Mouse (Mus musculus) lung, embryonic 14.5 days (tissue): ENCODE results near the gene Aff1. TPM values are rescaled to one million over a fixed set of nuclear protein-coding genes. Genes with fewer than 3 reads are reported as not detected.

ENCODE experiments used
- ATAC-seq: fragments of 200-750 bp; cut with Nextera tagmentation; 2 replicates; pipeline ENCODE4 v1.8.0; 2017; ENCODE audit warnings: mild to moderate bottlenecking, moderate TSS enrichment, moderate library complexity; ENCODE audit not compliant: insufficient read depth
- DNase-seq: peaks from one replicate; pipeline ENCODE4 v3.0.0-alpha.2; 2015
- H3K27ac ChIP-seq: fragments of 300-500 bp; sonication (generic); 2 replicates; pipeline ENCODE4 v1.5.1; 2014; ENCODE audit warnings: low read depth, mild to moderate bottlenecking, moderate library complexity
- H3K27me3 ChIP-seq: fragments of 300-500 bp; sonication (generic); 2 replicates; pipeline ENCODE4 v1.6.1; 2014; ENCODE audit warnings: low read length, control low read depth; ENCODE audit not compliant: insufficient read depth
- H3K36me3 ChIP-seq: fragments of 300-500 bp; sonication (generic); 2 replicates; pipeline ENCODE4 v1.6.1; 2014; ENCODE audit warnings: control low read depth; ENCODE audit not compliant: insufficient read depth
- H3K4me1 ChIP-seq: fragments of 300-500 bp; sonication (generic); 2 replicates; pipeline ENCODE4 v1.6.1; 2014; ENCODE audit warnings: antibody characterized with exemption, control low read depth; ENCODE audit not compliant: insufficient read depth
- H3K4me2 ChIP-seq: fragments of 300-500 bp; sonication (generic); 2 replicates; pipeline ENCODE4 v1.6.1; 2014; ENCODE audit warnings: mild to moderate bottlenecking
- H3K4me3 ChIP-seq: fragments of 300-500 bp; sonication (generic); 2 replicates; pipeline ENCODE4 v1.5.1; 2014; ENCODE audit warnings: low read depth, low read length
- H3K9ac ChIP-seq: fragments of 300-500 bp; sonication (generic); 2 replicates; pipeline ENCODE4 v1.6.1; 2014
- H3K9me3 ChIP-seq: fragments of 300-500 bp; sonication (generic); 2 replicates; pipeline ENCODE4 v1.6.1; 2016; ENCODE audit warnings: low read depth, low read length, control low read depth
- CTCF ChIP-seq: IDR thresholded peaks from 2 replicates; pipeline ENCODE4 v1.5.1; 2016; ENCODE audit warnings: antibody characterized with exemption, low read depth
- WGBS: fragments of 180-500 bp; shearing (Covaris S2); extraction: QIAGEN DNeasy Blood & Tissue Kit; methylation state at CpG from one replicate; pipeline ENCODE4 v1.1.7; 2014; 5-methylcytosine and 5-hydroxymethylcytosine counted together
- polyA plus RNA-seq: library from polyadenylated mRNA; unstranded; fragments of >200 nt; fragmentation: Nextera tagmentation; extraction: Ambion mirVana; gene quantifications from 2 replicates; pipeline ENCODE4 v1.2.1, GENCODE M21; 2014

Aff1 gene
- polyA plus RNA-seq, 1 experiment from 2014 or later: 7.1 TPM

DNA sequence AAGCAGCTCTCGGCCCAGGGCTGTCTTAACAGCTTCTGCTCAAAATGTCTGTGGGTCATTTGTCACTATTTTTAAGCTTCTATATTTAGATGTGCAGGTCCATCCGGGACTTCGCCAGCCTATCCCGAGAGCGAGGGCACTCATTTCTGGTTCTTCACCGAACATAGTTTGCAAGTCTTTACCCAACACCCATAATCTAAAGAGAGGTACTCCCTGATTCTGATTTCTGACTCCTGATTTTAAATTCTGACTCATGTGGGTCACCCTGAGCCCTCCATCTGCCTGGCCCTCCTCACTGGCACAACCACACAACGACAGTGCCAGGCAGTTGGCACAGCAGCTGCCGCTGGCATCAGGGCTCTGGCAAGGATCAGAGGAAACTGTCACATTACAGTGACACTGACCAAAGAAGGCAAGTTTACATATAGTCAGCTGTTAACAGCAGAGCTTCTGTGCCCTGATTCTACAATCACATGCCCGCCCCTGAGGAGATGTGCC lies 97.5 kb downstream of the Aff1 start:
- Histone ChIP-seq H3K4me3 (no peak overlapping the region), H3K36me3 (peaks cover 4% of the 10 kb centered on the region; the same call in 1 of the 2 replicates), H3K27me3 (no peaks in the 10 kb centered on the region), H3K9ac (no peak overlapping the region), H3K27ac (peak overlapping the region; percentile 38; the same call in 1 of the 2 replicates), H3K4me1 (no peaks in the 10 kb centered on the region; the same call in 1 of the 2 replicates), H3K9me3 (no peaks in the 10 kb centered on the region), H3K4me2 (no peak overlapping the region)
- WGBS: 81% methylated on average over 9 of the region's 9 CpGs
- no peak for TF ChIP-seq CTCF
- ATAC-seq (no peak), DNase-seq (no peak)

DNA sequence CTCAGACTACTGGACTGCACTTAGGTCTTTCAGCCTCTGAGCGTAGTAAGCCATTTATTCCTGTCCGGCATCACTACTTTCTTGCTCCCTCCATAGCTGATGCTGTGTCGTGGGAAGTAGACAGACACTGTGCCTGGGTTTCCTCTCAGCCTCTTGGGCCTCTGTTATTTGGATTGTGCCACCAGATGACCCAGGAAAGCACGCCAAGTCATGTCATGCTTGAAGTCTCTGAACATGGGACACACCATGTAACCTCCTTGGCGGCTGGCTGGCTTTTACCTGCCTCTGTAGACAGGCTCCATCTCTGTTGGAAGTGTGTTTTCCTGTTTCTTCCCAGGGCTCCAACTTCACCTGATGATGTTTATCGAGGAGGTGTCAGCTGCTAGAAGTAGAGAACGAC lies 99.6 kb downstream of the Aff1 start:
- no peak overlapping the region for H3K4me3 ChIP-seq
- no peak overlapping the region for H3K4me2 ChIP-seq
- no peaks in the 10 kb centered on the region for H3K36me3 ChIP-seq
- no peaks in the 10 kb centered on the region for H3K27me3 ChIP-seq
- no peaks in the 10 kb centered on the region; the same call in 1 of the 2 replicates for H3K4me1 ChIP-seq
- no peak for DNase-seq
- WGBS: 68% methylated on average over 7 of the region's 7 CpGs
- H3K27ac ChIP-seq: no peak overlapping the region
- H3K9ac ChIP-seq: no peak overlapping the region
- TF ChIP-seq CTCF: no peak
- no peaks in the 10 kb centered on the region for H3K9me3 ChIP-seq
- ATAC-seq: no peak

- WGBS: 90% methylated on average over 5 of the region's 5 CpGs
- Histone ChIP-seq H3K4me3 (no peak overlapping the region), H3K27ac (no peak overlapping the region), H3K27me3 (no peaks in the 10 kb centered on the region), H3K36me3 (no peaks in the 10 kb centered on the region), H3K9me3 (no peaks in the 10 kb centered on the region), H3K4me1 (no peaks in the 10 kb centered on the region), H3K4me2 (no peak overlapping the region), H3K9ac (no peak overlapping the region)
- no peak for TF ChIP-seq CTCF
- ATAC-seq: no peak
- DNase-seq: no peak
These were observed 102.9 kb downstream of the Aff1 start for GRCm38 (mm10) chr5:103795121-103795520.

DNA sequence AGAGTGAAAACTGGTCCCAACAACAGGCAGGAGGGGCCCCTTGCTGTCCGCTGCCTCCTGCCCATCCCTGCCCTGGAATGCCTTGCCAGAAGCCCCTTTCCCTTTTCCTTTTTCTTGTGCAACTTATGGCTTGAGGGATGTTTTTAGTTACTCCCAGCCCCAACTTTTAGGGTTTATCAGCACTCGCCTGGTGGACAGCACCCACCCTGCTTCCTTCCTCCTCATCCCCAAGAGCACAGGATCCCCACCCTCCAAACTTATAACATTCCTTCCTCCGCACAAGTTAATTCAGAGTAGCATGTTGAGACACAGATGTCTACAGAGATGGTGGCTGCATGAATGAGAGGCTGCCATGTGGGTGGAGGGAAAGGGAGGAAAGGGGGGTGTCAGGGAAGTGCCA lies 103.9 kb downstream of the Aff1 start:
- 63% methylated on average over 3 of the region's 3 CpGs for WGBS
- no peak overlapping the region for H3K9ac ChIP-seq
- no peaks in the 10 kb centered on the region for H3K36me3 ChIP-seq
- H3K9me3 ChIP-seq: no peaks in the 10 kb centered on the region
- no peaks in the 10 kb centered on the region for H3K27me3 ChIP-seq
- DNase-seq (peak; percentile 46), ATAC-seq (no peak)
- H3K4me3 ChIP-seq: no peak overlapping the region
- H3K4me2 ChIP-seq: no peak overlapping the region
- TF ChIP-seq CTCF: no peak
- H3K27ac ChIP-seq: no peak overlapping the region
- no peaks in the 10 kb centered on the region for H3K4me1 ChIP-seq

- Histone ChIP-seq H3K9ac (no peak overlapping the region), H3K4me1 (no peaks in the 10 kb centered on the region), H3K27me3 (no peaks in the 10 kb centered on the region), H3K27ac (no peak overlapping the region), H3K4me3 (no peak overlapping the region), H3K36me3 (no peaks in the 10 kb centered on the region), H3K4me2 (no peak overlapping the region), H3K9me3 (no peaks in the 10 kb centered on the region)
- DNase-seq (no peak), ATAC-seq (no peak)
- 74% methylated on average over 10 of the region's 10 CpGs for WGBS
- no peak for TF ChIP-seq CTCF
These were observed 105.6 kb downstream of the Aff1 start for GRCm38 (mm10) chr5:103797774-103798173.

DNA sequence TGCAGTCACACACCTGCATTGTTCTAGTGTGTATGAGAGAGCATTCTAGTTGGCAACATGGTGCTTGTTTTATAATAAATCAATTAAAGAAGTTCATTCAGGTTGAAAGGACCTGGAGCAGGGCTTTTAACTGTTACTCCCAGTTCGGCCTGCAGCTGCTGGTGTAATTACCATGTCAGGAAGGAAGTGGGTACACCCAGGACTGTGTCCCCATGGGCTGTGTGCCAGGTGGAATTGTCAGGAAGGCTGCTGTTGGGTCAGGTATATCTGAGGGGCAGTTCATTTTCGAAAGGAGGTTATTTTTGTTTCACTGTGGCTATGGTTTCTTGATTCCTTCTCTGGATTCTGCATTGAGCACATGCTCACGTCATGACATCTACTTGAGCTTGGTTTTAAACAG lies 107.3 kb downstream of the Aff1 start:
- 76% methylated on average over 3 of the region's 3 CpGs for WGBS
- Histone ChIP-seq H3K4me1 (no peaks in the 10 kb centered on the region), H3K27me3 (no peaks in the 10 kb centered on the region), H3K4me2 (no peak overlapping the region), H3K36me3 (no peaks in the 10 kb centered on the region), H3K27ac (no peak overlapping the region; the same call in 1 of the 2 replicates), H3K9ac (no peak overlapping the region), H3K4me3 (no peak overlapping the region), H3K9me3 (no peaks in the 10 kb centered on the region)
- TF ChIP-seq CTCF: no peak
- DNase-seq (no peak), ATAC-seq (no peak)

GRCm38 (mm10) chr5:103800009-103800408 lies 107.8 kb downstream of the Aff1 start:
- DNase-seq: no peak
- Histone ChIP-seq H3K27me3 (no peaks in the 10 kb centered on the region), H3K4me2 (no peak overlapping the region), H3K4me3 (no peak overlapping the region), H3K9me3 (no peaks in the 10 kb centered on the region), H3K9ac (no peak overlapping the region), H3K4me1 (no peaks in the 10 kb centered on the region), H3K27ac (no peak overlapping the region), H3K36me3 (no peaks in the 10 kb centered on the region)
- no peak for ATAC-seq
- WGBS: 53% methylated on average over 5 of the region's 5 CpGs
- no peak for TF ChIP-seq CTCF

GRCm38 (mm10) chr5:103803386-103803785 lies 111.2 kb downstream of the Aff1 start:
- Histone ChIP-seq H3K9me3 (no peaks in the 10 kb centered on the region), H3K27me3 (no peaks in the 10 kb centered on the region), H3K4me2 (no peak overlapping the region), H3K36me3 (no peaks in the 10 kb centered on the region), H3K9ac (no peak overlapping the region), H3K27ac (no peak overlapping the region), H3K4me3 (no peak overlapping the region), H3K4me1 (no peaks in the 10 kb centered on the region)
- ATAC-seq (no peak), DNase-seq (no peak)
- TF ChIP-seq CTCF: no peak
- WGBS: 85% methylated on average over 5 of the region's 5 CpGs
